Mouse (Mus musculus) gastrocnemius, adult 8-10 months (tissue): ENCODE results near the gene Ptpre. TPM values are rescaled to one million over a fixed set of nuclear protein-coding genes. Genes with fewer than 3 reads are reported as not detected.
"Not testable (repeated sequence)": the region's sequence is repeated elsewhere in the genome, so short reads cannot be mapped to it uniquely, and the experiment has no call there.

Source experiments
- DNase-seq, 2 experiments: peaks; one replicate each; pipeline ENCODE4 v3.0.0; 2022; ENCODE audit warnings: low spot score in 2 of 2
- total RNA-seq, 4 experiments: library from RNA; stranded (reverse); gene quantifications; 2 replicates each; pipeline ENCODE4 v1.2.4; 2022

Ptpre gene
- total RNA-seq, 4 experiments from 2014 or later = 0.87 to 1.3 (median 1.0) TPM

- DNase-seq = no peak
Observed at GRCm38 (mm10) chr7:135534548-135535189, 2.6 kb upstream of the Ptpre start.

GRCm38 (mm10) chr7:135535908-135536307 is 1.4 kb upstream of the Ptpre start:
- DNase-seq = no peak

- DNase-seq = peak in 1 of 2 experiments; percentile 13
Observed at GRCm38 (mm10) chr7:135537948-135538741, 864 bp downstream of the Ptpre start.

- DNase-seq = no peak
Observed at GRCm38 (mm10) chr7:135539429-135539828, 2.1 kb downstream of the Ptpre start.

GRCm38 (mm10) chr7:135542235-135542634 is 5.0 kb downstream of the Ptpre start:
- no peak for DNase-seq

- no peak for DNase-seq
Observed at GRCm38 (mm10) chr7:135543033-135543432, 5.8 kb downstream of the Ptpre start.

- no peak for DNase-seq
Observed at GRCm38 (mm10) chr7:135544321-135544720, 7.0 kb downstream of the Ptpre start.

GRCm38 (mm10) chr7:135545957-135546356 is 8.7 kb downstream of the Ptpre start:
- no peak for DNase-seq

GRCm38 (mm10) chr7:135546530-135546929 is 9.2 kb downstream of the Ptpre start:
- DNase-seq = no peak

- no peak for DNase-seq
Observed at GRCm38 (mm10) chr7:135548434-135548833, 11.2 kb downstream of the Ptpre start.

- DNase-seq = peak in 1 of 2 experiments; percentile 42
Observed at GRCm38 (mm10) chr7:135551547-135551946, 14.3 kb downstream of the Ptpre start.

GRCm38 (mm10) chr7:135553550-135553949 is 16.3 kb downstream of the Ptpre start:
- DNase-seq = no peak

- no peak for DNase-seq
Observed at GRCm38 (mm10) chr7:135556663-135557402, 19.6 kb downstream of the Ptpre start.

GRCm38 (mm10) chr7:135560280-135560679 is 23.0 kb downstream of the Ptpre start:
- no peak for DNase-seq

GRCm38 (mm10) chr7:135564022-135564421 is 26.7 kb downstream of the Ptpre start:
- DNase-seq = no peak

GRCm38 (mm10) chr7:135566013-135566412 is 28.7 kb downstream of the Ptpre start:
- DNase-seq = no peak

GRCm38 (mm10) chr7:135567582-135567981 is 30.3 kb downstream of the Ptpre start:
- DNase-seq = no peak

- no peak for DNase-seq
Observed at GRCm38 (mm10) chr7:135568550-135568949, 31.3 kb downstream of the Ptpre start.

GRCm38 (mm10) chr7:135571392-135571791 is 34.1 kb downstream of the Ptpre start:
- no peak for DNase-seq

GRCm38 (mm10) chr7:135571951-135572559 is 34.8 kb downstream of the Ptpre start:
- peak; percentile 9 to 17 for DNase-seq

GRCm38 (mm10) chr7:135575319-135576069 is 38.2 kb downstream of the Ptpre start:
- DNase-seq = not testable (repeated sequence)
